Mouse (Mus musculus) gastrocnemius, postnatal 25 days (tissue): ENCODE measurements around the gene Bbx. TPM values are rescaled to one million over a fixed set of nuclear protein-coding genes. Genes with fewer than 3 reads are reported as not detected.

Source experiments
- DNase-seq: peaks from one replicate; pipeline ENCODE4 v3.0.0; 2022
- total RNA-seq, 2 experiments: library from RNA; stranded (reverse); gene quantifications; 1 replicate in 1 of 2; 2 replicates in 1 of 2; pipeline ENCODE4 v1.2.3; 2021

The Bbx gene
- total RNA-seq, 2 experiments from 2014 or later: 6.2 to 6.6 TPM

GRCm38 (mm10) chr16:50167231-50167982 lies 264.8 kb downstream of the Bbx start:
- no peak for DNase-seq

- no peak for DNase-seq
These were observed 271.5 kb downstream of the Bbx start for GRCm38 (mm10) chr16:50160418-50161271.

- no peak for DNase-seq
These were observed 273.6 kb downstream of the Bbx start for GRCm38 (mm10) chr16:50158546-50158945.

- DNase-seq: no peak
These were observed 282.6 kb downstream of the Bbx start for GRCm38 (mm10) chr16:50149606-50150005.

GRCm38 (mm10) chr16:50147900-50148299 lies 284.3 kb downstream of the Bbx start:
- DNase-seq: no peak

Other genes with a start within 250 kb of the Bbx start
- not detected for gene Ccdc54, start 158.8 kb upstream of the Bbx start, total RNA-seq